Mouse (Mus musculus): ENCODE measurements around the gene Elob.

Elob gene

GRCm38 (mm10) chr17:23823614-23824013, 5.3 kb downstream of the Elob start:
- DNase-seq (ENCODE audit: low spot score): no peak

DNA sequence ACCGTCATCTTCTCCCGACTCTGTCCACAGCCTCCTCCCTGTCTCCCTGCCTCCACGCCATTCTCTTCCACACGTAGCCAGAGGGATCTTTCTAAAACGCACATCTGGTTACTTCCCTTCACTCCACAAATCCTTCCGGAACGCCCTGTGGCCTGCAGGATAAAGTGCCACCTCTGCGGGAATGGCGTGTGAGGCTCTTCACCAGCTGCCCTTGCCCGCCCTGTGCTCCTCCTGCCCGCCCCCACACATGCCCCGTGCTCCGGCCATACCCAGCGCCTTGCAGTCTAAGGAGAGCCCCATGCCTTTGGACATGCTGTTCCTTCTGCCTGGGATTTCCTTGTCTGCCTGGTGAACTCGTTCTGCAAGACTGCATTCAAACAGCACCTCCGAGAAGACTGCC, 5.9 kb downstream of the Elob start:
- no peak for DNase-seq (ENCODE audit: low spot score)

GRCm38 (mm10) chr17:23822094-23822493, 6.8 kb downstream of the Elob start:
- DNase-seq (ENCODE audit: low spot score): no peak

- DNase-seq (ENCODE audit: low spot score): no peak
Observed at GRCm38 (mm10) chr17:23820731-23821130, 8.2 kb downstream of the Elob start.

DNA sequence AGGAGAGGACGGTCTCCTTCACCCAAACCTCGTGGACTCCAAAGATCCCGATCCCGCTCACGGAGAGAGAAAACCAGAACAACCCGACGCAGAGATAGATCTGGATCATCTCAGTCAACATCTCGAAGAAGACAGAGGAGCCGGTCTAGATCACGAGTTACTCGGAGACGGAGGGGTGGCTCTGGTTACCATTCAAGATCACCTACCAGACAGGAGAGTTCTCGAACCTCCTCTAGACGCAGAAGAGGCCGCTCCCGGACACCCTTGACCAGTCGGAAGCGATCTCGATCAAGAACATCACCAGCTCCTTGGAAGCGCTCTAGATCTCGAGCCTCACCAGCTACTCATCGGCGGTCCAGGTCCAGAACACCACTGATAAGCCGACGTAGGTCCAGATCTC, 9.7 kb downstream of the Elob start:
- no peak for DNase-seq (ENCODE audit: low spot score)

- DNase-seq (ENCODE audit: low spot score): no peak
Observed at GRCm38 (mm10) chr17:23818579-23818978, 10.4 kb downstream of the Elob start.

GRCm38 (mm10) chr17:23815641-23816040, 13.3 kb downstream of the Elob start:
- no peak for DNase-seq (ENCODE audit: low spot score)

DNA sequence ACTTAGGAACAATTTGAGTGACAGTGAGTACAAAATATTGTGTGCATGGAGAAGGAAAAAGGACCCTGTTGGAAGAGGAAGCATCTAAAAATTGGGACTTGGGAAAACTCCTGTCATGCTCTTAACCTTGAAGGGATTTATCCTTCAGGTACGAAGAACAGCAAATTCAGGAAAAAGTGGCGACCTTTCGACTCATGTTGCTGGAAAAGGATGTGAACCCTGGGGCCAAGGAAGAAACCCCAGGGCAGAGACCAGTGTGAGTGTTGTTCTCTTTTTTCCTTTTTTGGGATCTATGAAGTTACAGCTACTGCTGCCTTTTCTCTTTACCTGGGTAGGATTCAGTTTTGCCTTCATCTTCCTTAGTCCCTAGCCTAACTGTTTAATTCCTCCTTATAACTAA, 21.0 kb downstream of the Elob start:
- DNase-seq (ENCODE audit: low spot score): no peak

GRCm38 (mm10) chr17:23806867-23807266, 22.1 kb downstream of the Elob start:
- DNase-seq (ENCODE audit: low spot score): no peak

GRCm38 (mm10) chr17:23804426-23805085, 24.4 kb downstream of the Elob start:
- no peak for DNase-seq (ENCODE audit: low spot score)

DNA sequence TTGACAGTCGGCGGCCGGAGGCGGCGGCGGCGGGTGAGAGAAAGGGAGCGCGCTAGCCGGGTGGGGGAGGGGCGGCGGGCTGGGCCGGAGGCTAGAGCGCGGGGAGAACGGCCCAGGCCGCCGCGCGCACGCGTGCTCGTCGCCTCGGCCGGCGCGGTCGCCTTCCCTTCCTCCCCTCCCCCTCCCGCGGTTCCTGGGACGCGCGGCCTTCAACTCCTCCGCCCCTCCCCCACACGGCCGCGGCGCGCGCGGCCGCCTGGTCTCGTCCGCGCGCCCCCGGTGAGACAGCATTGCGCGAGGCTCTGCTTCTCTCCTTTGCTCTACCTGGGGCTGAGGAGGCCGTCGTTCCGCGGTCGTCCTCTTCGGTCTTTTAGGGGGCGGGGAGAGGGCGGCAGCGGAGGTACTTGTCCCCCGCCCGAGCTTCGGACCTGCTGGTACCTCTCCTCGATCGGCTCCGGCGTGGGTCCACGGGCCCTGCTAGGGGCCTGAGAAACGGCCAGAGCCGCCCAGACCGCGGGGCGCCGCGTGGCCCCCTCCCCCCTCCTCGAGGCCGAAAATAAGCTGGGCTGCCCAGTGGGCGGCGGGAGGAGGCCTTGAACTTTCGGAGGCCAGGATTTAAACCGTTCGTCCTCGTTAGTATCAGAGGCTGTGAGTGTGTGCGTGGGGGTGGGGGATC, 25.4 kb downstream of the Elob start:
- peak; percentile 73 for DNase-seq (ENCODE audit: low spot score)

DNA sequence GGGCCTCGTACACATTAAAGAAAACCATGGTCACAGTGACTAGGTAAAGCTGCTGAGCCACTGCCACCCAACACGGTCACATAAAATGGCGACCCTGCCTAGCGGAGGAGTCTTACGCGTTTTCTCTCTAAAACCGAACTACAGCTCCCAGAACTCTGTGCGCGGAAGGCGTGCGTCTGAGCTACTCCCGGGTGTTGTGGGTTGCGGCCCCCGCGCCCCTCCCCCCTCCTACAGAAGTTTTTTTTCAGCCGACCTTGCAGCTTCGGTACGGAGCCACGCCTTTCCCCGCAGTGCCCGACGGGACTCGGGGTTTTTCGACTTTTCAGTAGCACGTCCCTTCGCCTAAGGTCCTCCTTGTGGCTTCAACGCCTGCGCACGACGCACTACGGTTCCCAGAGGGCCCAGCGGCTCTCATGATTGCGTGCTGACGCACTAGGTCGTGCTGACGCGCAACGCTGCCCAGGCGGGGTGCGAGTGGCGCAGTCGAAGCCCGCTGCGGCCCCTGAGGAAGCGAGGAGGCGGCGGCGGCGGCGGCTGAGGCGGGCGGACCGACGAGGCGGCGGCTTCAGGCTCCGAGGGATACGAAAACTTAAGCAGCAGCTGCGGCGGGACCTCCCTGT, 26.1 kb downstream of the Elob start:
- DNase-seq (ENCODE audit: low spot score): peak; percentile 99

- no peak for DNase-seq (ENCODE audit: low spot score)
Observed at GRCm38 (mm10) chr17:23801627-23802026, 27.3 kb downstream of the Elob start.

GRCm38 (mm10) chr17:23797316-23797715, 31.6 kb downstream of the Elob start:
- DNase-seq (ENCODE audit: low spot score): no peak

DNA sequence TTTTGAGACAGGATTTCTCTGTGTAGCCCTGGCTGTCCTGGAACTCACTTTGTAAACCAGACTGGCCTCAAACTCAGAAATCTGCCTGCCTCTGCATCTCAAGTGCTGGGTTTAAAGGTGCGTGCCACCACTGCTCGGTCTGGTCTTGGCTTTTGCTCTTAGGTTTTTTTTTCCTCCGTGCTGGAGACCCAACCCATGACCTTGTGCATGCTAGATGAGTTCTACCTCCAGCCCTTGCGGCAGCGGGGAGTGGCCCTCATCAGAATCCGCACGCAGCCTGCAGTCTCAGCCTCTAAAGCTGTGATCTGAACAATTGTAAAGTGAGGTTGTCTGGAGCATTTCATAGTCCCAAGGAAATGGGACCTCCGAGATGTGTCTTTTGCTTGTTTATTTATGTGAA, 33.6 kb downstream of the Elob start:
- no peak for DNase-seq (ENCODE audit: low spot score)

DNA sequence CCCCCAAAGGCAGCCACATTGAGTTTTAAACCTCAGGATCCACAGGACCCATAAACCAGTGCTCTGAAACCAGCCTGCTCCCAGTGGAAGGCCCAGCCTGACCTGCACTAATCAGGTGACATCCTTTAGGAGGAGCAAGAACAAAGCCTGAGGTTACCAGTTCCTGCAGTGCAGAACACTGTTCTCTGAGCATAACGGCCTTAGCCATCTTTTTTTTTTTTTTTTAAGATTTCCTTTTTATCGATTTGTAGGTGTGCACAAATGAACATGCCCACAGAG, 37.9 kb downstream of the Elob start:
- no peak for DNase-seq (ENCODE audit: low spot score)

DNA sequence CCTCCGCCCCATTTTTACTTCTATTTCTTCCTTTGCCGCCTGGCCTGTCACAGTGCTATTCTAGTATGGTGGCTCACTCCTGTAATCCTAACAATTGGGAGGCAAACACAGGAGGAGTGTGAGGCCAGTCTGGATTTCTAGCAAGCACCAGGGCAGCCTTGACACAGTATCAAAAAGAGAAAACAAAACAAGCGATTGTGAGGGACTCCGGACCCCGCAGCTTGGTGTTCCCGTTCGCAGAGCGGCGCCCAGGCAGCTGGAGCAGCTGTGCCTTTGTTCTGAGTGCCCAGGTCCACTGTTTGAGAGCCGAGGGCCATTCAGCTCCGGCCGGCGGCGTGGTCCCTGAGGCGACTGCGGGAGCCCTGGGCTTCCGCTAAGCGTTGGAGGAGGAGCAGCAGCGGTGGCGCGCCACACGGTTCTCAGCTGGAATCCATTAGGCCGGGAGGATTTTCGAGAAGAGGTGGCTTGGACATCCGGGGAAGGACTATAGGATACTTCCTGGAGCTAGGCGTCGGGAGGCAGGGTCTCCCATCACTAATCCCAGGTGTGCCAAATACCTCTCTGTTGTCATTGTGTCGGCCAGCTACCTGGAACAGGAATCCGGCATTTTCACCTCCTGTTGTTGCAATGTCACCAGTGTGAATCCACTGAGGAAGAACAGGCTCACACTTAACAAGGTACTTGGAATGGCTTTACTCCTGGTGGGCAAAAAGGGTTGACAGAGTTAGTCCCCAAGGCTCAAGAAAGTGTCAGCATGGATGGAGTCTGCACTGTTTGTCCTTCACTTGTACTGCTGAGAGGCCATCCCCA, 38.5 kb downstream of the Elob start, which contains the start of gene Srrm2:
Srrm2 (plus strand) TSS at position 264 of the 810 bp plus-strand sequence.
- DNase-seq (ENCODE audit: low spot score): peak; percentile 53

GRCm38 (mm10) chr17:23789749-23790268, 39.1 kb downstream of the Elob start:
- no peak for DNase-seq (ENCODE audit: low spot score)

DNA sequence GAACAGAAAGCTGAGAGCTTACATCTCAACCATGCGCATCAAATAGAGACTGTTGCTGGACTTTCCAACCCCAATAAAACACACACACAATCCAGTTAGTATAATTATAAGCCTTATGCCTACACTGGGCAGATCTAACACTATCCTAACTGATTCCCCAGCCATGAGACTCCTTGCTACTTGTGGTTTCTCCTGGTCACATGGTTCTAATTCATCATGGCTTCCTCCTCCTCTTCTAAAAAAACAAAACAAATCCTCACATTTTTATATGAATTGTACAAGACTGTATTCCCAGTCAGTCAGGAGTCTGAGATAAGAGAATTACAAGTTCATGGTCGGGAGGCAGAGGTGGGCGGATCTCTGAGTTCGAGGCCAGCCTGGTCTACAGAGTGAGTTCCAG, 40.0 kb downstream of the Elob start:
- DNase-seq (ENCODE audit: low spot score): no peak

DNA sequence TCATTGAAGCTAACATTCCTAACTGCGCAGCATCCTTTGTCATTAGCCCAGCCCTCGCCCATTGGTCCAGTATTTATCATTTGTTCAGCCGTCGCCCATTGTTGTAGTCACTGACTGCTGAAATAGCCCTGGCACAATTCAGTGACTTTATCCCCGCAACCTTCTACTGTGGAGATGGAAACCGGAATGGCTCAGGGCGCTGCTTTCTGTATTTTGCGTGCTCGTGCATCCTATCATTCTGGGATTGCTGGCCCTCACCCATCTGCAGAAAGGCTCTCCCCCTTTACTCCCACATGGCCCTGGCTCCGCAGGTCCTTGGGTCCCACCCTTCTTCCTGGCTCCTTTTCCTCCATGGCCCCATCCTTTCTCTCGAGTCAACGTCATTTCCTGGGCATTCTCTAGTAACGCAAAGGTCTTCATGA, 42.4 kb downstream of the Elob start:
- DNase-seq (ENCODE audit: low spot score): no peak

DNA sequence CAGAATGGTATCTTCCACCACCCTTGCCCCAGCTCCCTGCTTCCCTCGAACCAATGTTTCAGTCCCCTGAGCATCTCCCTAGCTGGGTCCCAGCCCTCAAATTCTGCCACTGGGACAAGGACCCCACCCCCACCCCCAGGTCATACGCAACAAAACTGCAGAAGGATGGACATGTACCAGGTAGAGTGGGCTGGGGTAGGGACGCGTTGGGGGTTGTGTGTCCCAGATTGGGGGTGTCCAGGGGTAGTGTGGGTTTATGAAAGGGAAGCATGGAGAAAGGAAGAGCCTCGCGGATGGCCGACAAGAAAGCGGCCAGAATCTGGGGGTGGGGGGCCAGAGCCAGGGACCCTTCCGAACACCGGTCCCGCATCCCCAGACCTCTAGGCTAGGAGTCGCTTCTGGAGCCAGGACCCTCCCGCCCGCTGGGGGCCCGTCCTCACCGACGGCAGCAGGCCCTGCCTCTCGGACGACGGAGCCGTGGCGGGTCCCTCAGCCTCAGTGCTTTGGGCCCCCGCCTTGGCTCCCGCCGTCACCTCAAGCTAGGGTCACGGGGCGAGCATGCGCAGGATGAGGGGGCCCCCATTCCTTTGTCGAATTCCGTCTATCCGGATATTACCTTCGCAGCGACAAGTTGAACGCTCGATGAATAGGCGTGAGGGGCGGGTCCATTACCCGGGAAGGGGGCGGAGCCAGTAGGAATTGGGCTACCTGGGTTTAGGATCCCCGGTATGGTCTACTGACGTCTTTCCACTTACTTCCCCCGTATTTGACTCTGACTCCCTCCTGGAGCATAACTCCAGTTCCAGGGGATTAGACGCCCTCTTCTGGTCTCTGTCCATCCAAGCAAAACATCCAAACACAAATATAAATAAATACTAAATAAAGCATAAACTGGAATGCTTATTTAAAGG, 43.1 kb downstream of the Elob start, which contains the start of gene Flywch2:
Flywch2 (minus strand) TSS at position 521 of the 911 bp plus-strand sequence.
- peak; percentile 62 for DNase-seq (ENCODE audit: low spot score)

Data from ovary, adult 18-20 months (tissue).